Mouse (Mus musculus): ENCODE measurements around the gene Cmah. TPM values are rescaled to one million over a fixed set of nuclear protein-coding genes. Genes with fewer than 3 reads are reported as not detected.

Gene Cmah
- polyA plus RNA-seq, 1 experiment = 0.19 TPM

DNA sequence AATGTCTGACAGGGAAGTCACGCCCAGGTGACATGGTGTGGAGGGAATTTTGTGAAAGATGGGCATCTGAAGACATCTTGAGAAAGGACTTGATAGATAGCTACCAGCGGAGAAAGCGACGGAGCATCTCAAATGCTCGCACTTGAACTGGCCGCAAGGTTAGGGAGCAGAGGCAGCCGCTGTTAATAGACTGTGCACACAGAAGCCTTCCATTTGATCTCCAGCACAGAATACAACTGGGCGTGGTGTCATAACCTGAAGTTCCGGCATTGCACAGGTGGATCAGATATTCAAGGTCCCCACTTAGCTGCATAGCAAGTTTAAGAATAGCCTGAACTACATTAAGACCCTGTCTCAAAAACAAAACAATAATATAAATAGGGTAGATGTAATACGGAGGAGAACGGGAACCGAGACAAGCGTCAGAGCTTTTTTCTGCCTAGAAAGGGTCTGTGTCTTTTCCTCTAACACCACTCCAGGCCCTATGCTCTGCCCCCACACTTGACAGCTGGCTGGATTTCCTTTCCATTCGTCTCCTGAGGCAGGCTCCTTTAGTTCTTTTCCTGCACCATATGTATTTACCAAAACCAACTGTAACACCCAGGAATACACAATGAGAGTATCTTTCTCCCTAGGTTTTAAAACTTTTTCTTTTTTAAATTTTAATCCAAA lies 192.9 kb downstream of the Cmah start:
- no peak for TF ChIP-seq POLR2A (IDR thresholded peaks at IDR 0.05; ENCODE audit: borderline replicate concordance, extremely low read depth, insufficient read depth, insufficient read length, poor library complexity, severe bottlenecking)
- no peak for TF ChIP-seq CTCF (IDR thresholded peaks at IDR 0.05; ENCODE audit: borderline replicate concordance, extremely low read depth, insufficient read depth, insufficient read length)

GRCm38 (mm10) chr13:24520796-24521195 lies 193.6 kb downstream of the Cmah start:
- TF ChIP-seq POLR2A (IDR thresholded peaks at IDR 0.05; ENCODE audit: borderline replicate concordance, extremely low read depth, insufficient read depth, insufficient read length, poor library complexity, severe bottlenecking) (no peak), CTCF (IDR thresholded peaks at IDR 0.05; ENCODE audit: borderline replicate concordance, extremely low read depth, insufficient read depth, insufficient read length) (no peak)
- peak; percentile 53 for DNase-seq (ENCODE audit: low read depth)

More for the DNA sequence above, 192.9 kb downstream of the Cmah start:
- DNase-seq (ENCODE audit: low read depth) = no peak

DNA sequence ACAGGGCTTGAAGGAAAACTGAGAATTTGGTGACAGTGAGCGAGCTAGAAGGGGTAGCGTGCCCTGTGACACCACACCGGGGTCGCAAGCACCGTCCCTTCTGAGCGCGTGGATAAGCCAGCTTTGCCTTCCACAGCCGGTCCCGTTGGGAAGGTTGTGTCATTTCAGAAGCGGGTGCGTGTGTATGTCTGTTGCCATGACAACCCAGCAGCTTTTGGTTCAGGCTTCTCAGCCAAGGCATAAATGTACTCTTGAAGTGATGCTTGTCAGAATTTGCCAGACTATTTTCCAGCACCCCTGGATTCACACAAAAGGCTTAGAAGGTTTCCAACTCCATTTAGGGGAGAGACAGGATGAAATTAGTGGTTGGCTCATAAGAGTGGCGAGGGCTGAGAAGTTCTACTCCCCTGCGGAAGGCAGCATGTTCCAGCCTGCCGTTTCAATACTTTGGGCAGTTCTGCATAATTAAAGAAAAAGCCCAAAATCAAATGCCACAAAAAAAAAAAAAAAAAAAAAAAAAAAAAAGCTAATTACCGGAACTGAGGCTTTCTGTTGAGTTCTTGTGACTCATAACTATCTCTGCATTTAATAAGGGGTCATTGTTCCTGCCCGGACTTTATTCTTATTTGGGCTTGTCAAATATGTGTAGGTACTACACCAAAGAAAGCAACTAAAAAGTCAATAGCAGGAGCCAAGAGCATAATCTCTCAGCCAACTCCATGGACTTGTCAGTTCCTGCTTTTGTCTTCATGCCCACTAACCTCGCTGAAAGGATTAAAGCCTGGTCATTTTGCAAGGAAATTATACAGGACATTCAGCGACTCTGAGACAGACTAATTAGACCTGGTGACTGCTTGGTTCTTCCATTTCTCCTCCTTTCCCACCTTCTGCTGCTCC lies 194.5 kb downstream of the Cmah start:
- TF ChIP-seq CTCF (IDR thresholded peaks at IDR 0.05; ENCODE audit: borderline replicate concordance, extremely low read depth, insufficient read depth, insufficient read length) (no peak), POLR2A (IDR thresholded peaks at IDR 0.05; ENCODE audit: borderline replicate concordance, extremely low read depth, insufficient read depth, insufficient read length, poor library complexity, severe bottlenecking) (no peak)
- DNase-seq (ENCODE audit: low read depth) = peak; percentile 96

DNA sequence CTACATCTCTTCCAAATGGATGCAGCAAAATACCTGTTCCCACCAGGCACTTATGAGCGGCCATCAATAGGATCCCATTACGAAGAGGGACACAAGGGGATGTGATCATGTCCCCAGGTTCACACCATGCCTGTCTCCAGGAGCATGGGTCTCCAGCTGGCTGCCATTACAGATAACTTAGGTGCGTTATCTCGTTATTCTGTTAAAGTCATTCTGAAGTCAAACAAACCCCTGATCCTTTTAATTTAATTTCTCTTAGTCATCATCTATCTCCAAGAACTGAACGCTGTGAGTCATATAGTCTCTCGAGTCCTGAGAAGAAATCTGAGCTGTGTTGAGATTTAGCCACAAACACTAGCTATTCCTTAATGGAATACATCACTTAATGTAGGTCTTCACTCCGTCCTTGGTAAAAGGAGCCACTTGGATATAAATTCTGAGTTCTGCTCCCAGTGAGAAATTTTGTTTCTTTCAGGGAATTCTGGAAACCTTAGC lies 195.2 kb downstream of the Cmah start:
- no peak for TF ChIP-seq POLR2A (IDR thresholded peaks at IDR 0.05; ENCODE audit: borderline replicate concordance, extremely low read depth, insufficient read depth, insufficient read length, poor library complexity, severe bottlenecking)
- no peak for TF ChIP-seq CTCF (IDR thresholded peaks at IDR 0.05; ENCODE audit: borderline replicate concordance, extremely low read depth, insufficient read depth, insufficient read length)

GRCm38 (mm10) chr13:24523587-24524221 lies 196.5 kb downstream of the Cmah start:
- no peak for DNase-seq (ENCODE audit: low read depth)
- TF ChIP-seq POLR2A (IDR thresholded peaks at IDR 0.05; ENCODE audit: borderline replicate concordance, extremely low read depth, insufficient read depth, insufficient read length, poor library complexity, severe bottlenecking) = no peak
- no peak for TF ChIP-seq CTCF (IDR thresholded peaks at IDR 0.05; ENCODE audit: borderline replicate concordance, extremely low read depth, insufficient read depth, insufficient read length)

More for the DNA sequence above, 195.2 kb downstream of the Cmah start:
- no peak for DNase-seq (ENCODE audit: low read depth)

DNA sequence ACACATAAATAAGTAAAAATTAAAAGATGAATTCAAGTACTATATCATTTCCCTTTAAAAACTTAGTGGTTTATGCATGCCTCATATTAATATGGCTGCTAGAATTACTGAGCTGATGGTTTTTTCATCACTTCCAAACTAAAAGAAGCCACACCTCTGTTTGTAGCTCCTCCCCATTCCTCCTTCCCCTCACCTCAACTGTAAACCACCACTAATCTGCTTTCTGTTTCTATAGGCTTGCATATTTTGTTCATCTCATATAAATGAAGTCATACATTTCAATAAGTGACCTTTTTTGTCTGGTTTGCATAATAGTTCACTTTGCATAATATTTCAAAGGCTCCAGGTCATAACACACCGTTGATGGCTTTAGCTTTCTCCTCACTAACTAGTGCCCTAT lies 197.3 kb downstream of the Cmah start:
- DNase-seq (ENCODE audit: low read depth) = no peak
- no peak for TF ChIP-seq POLR2A (IDR thresholded peaks at IDR 0.05; ENCODE audit: borderline replicate concordance, extremely low read depth, insufficient read depth, insufficient read length, poor library complexity, severe bottlenecking)
- TF ChIP-seq CTCF (IDR thresholded peaks at IDR 0.05; ENCODE audit: borderline replicate concordance, extremely low read depth, insufficient read depth, insufficient read length) = no peak

DNA sequence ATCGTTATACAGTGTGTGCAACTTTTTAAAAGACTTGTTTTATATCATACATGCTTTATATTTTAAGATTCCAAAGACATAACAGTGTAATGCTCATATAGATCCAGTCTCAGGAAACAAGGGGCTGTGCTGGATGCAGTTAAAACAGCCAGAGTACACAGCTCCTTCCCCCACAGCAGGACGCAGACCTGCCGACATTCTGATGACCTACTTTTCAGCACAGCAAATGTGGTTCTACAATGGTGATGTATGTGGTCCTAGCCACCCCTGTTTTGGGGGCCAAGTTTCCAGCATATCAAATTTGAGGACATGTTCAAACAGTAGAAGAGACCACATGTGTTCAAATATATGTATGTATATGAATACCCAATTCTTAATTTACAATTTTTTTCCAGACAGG lies 198.3 kb downstream of the Cmah start:
- TF ChIP-seq CTCF (IDR thresholded peaks at IDR 0.05; ENCODE audit: borderline replicate concordance, extremely low read depth, insufficient read depth, insufficient read length) (no peak), POLR2A (IDR thresholded peaks at IDR 0.05; ENCODE audit: borderline replicate concordance, extremely low read depth, insufficient read depth, insufficient read length, poor library complexity, severe bottlenecking) (no peak)
- no peak for DNase-seq (ENCODE audit: low read depth)

GRCm38 (mm10) chr13:24526916-24527315 lies 199.7 kb downstream of the Cmah start:
- TF ChIP-seq CTCF (IDR thresholded peaks at IDR 0.05; ENCODE audit: borderline replicate concordance, extremely low read depth, insufficient read depth, insufficient read length) (no peak), POLR2A (IDR thresholded peaks at IDR 0.05; ENCODE audit: borderline replicate concordance, extremely low read depth, insufficient read depth, insufficient read length, poor library complexity, severe bottlenecking) (no peak)
- DNase-seq (ENCODE audit: low read depth) = no peak

Other genes starting within 250 kb of the Cmah start
- 15.1 and 20.1 TPM in 2 replicates for gene Carmil1, start 46.6 kb upstream of the Cmah start, polyA plus RNA-seq (2012; rRNA removed)